Mouse (Mus musculus) stomach, postnatal 0 days (tissue): ENCODE measurements around the gene Sox15.

Experiments used
- CTCF ChIP-seq: IDR thresholded peaks from 2 replicates; pipeline ENCODE4 v1.5.1; 2016; ENCODE audit warnings: antibody characterized with exemption, low read depth, mild to moderate bottlenecking, moderate library complexity
- EP300 ChIP-seq: optimal IDR thresholded peaks from 2 replicates; pipeline ENCODE3; 2016; ENCODE audit warnings: antibody characterized with exemption

DNA sequence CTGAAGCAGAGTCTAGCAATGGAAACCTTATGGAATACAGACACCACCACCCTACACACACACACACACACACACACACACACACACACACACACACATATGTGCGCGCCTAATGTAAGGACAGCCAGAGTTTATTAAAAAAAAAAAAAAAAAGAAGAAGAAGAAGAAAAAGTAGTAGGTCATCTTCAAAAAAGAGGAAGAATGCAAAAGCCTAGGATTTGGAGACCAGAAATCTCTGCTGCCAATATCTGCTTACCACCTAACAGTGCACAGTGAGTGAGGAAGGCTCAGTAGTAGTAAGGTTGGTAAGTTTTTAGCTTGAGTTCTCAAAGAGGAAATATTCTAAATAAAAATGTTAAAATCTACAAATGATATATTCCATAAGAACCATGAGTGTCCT is 24.0 kb downstream of the Sox15 start:
- TF ChIP-seq CTCF: no peak
- TF ChIP-seq EP300: no peak
